Mouse (Mus musculus): Measurements from ENCODE around the gene Zfp609. TPM values are rescaled to one million over a fixed set of nuclear protein-coding genes. Genes with fewer than 3 reads are reported as not detected.

Zfp609 gene
- polyA plus RNA-seq, 1 experiment from 2014 or later, result 8.1 TPM

- 86% methylated on average over 14 of the region's 14 CpGs for WGBS (ENCODE audit: insufficient replicate concordance)
- Histone ChIP-seq H3K4me1 (ENCODE audit: control insufficient read depth, insufficient read depth, low read length) (peaks cover 28% of the 10 kb centered on the region), H3K27me3 (ENCODE audit: control insufficient read depth, insufficient read depth, low read length) (no peaks in the 10 kb centered on the region), H3K36me3 (ENCODE audit: control insufficient read depth, insufficient read depth, low read length) (no peaks in the 10 kb centered on the region), H3K27ac (ENCODE audit: low read depth, low read length) (no peak overlapping the region), H3K9ac (ENCODE audit: low read depth, low read length) (no peak overlapping the region), H3K4me3 (ENCODE audit: low read depth, low read length) (no peak overlapping the region), H3K4me2 (no peak overlapping the region), H3K9me3 (replicated peaks; ENCODE audit: control insufficient read depth, low read length) (no peaks in the 10 kb centered on the region)
- no peak for ATAC-seq (replicated peaks; ENCODE audit: insufficient number of reproducible peaks, low FRiP score, low TSS enrichment)
These were observed 86.1 kb downstream of the Zfp609 start for GRCm38 (mm10) chr9:65741066-65741852.

GRCm38 (mm10) chr9:65734931-65735330, 92.4 kb downstream of the Zfp609 start:
- 86% methylated on average over 3 of the region's 3 CpGs for WGBS (ENCODE audit: insufficient replicate concordance)
- Histone ChIP-seq H3K4me2 (no peak overlapping the region), H3K27me3 (ENCODE audit: control insufficient read depth, insufficient read depth, low read length) (no peaks in the 10 kb centered on the region), H3K9ac (ENCODE audit: low read depth, low read length) (no peak overlapping the region), H3K4me1 (ENCODE audit: control insufficient read depth, insufficient read depth, low read length) (peaks cover 15% of the 10 kb centered on the region), H3K27ac (ENCODE audit: low read depth, low read length) (peak overlapping the region; percentile 62; the same call in 1 of the 2 replicates), H3K9me3 (replicated peaks; ENCODE audit: control insufficient read depth, low read length) (no peaks in the 10 kb centered on the region), H3K36me3 (ENCODE audit: control insufficient read depth, insufficient read depth, low read length) (no peaks in the 10 kb centered on the region), H3K4me3 (ENCODE audit: low read depth, low read length) (no peak overlapping the region)
- ATAC-seq (replicated peaks; ENCODE audit: insufficient number of reproducible peaks, low FRiP score, low TSS enrichment), result no peak

- Histone ChIP-seq H3K27me3 (ENCODE audit: control insufficient read depth, insufficient read depth, low read length) (no peaks in the 10 kb centered on the region), H3K9ac (ENCODE audit: low read depth, low read length) (no peak overlapping the region), H3K4me2 (no peak overlapping the region), H3K36me3 (ENCODE audit: control insufficient read depth, insufficient read depth, low read length) (no peaks in the 10 kb centered on the region), H3K4me3 (ENCODE audit: low read depth, low read length) (no peak overlapping the region), H3K4me1 (ENCODE audit: control insufficient read depth, insufficient read depth, low read length) (peaks cover 22% of the 10 kb centered on the region), H3K27ac (ENCODE audit: low read depth, low read length) (no peak overlapping the region), H3K9me3 (replicated peaks; ENCODE audit: control insufficient read depth, low read length) (no peaks in the 10 kb centered on the region)
- 95% methylated on average over 6 of the region's 6 CpGs for WGBS (ENCODE audit: insufficient replicate concordance)
- ATAC-seq (replicated peaks; ENCODE audit: insufficient number of reproducible peaks, low FRiP score, low TSS enrichment), result no peak
These were observed 98.8 kb downstream of the Zfp609 start for GRCm38 (mm10) chr9:65728588-65728987.

- Histone ChIP-seq H3K4me1 (ENCODE audit: control insufficient read depth, insufficient read depth, low read length) (peaks cover 20% of the 10 kb centered on the region), H3K27ac (ENCODE audit: low read depth, low read length) (no peak overlapping the region), H3K4me2 (no peak overlapping the region), H3K4me3 (ENCODE audit: low read depth, low read length) (no peak overlapping the region), H3K27me3 (ENCODE audit: control insufficient read depth, insufficient read depth, low read length) (no peaks in the 10 kb centered on the region), H3K36me3 (ENCODE audit: control insufficient read depth, insufficient read depth, low read length) (no peaks in the 10 kb centered on the region), H3K9me3 (replicated peaks; ENCODE audit: control insufficient read depth, low read length) (no peaks in the 10 kb centered on the region), H3K9ac (ENCODE audit: low read depth, low read length) (no peak overlapping the region)
- 83% methylated on average over 4 of the region's 4 CpGs for WGBS (ENCODE audit: insufficient replicate concordance)
- no peak for ATAC-seq (replicated peaks; ENCODE audit: insufficient number of reproducible peaks, low FRiP score, low TSS enrichment)
These were observed 99.9 kb downstream of the Zfp609 start for GRCm38 (mm10) chr9:65727491-65727890.

GRCm38 (mm10) chr9:65726431-65726830, 100.9 kb downstream of the Zfp609 start:
- Histone ChIP-seq H3K36me3 (ENCODE audit: control insufficient read depth, insufficient read depth, low read length) (no peaks in the 10 kb centered on the region), H3K9me3 (replicated peaks; ENCODE audit: control insufficient read depth, low read length) (no peaks in the 10 kb centered on the region), H3K9ac (ENCODE audit: low read depth, low read length) (no peak overlapping the region), H3K4me2 (no peak overlapping the region), H3K27me3 (ENCODE audit: control insufficient read depth, insufficient read depth, low read length) (no peaks in the 10 kb centered on the region), H3K27ac (ENCODE audit: low read depth, low read length) (0 out of 2 replicates have a peak overlapping the region, but pooled peaks have one; percentile 4), H3K4me1 (ENCODE audit: control insufficient read depth, insufficient read depth, low read length) (peaks cover 27% of the 10 kb centered on the region), H3K4me3 (ENCODE audit: low read depth, low read length) (no peak overlapping the region)
- ATAC-seq (replicated peaks; ENCODE audit: insufficient number of reproducible peaks, low FRiP score, low TSS enrichment), result no peak
- WGBS (ENCODE audit: insufficient replicate concordance), result 89% methylated on average over 3 of the region's 3 CpGs

GRCm38 (mm10) chr9:65725291-65725622, 102.1 kb downstream of the Zfp609 start:
- Histone ChIP-seq H3K4me1 (ENCODE audit: control insufficient read depth, insufficient read depth, low read length) (peaks cover 35% of the 10 kb centered on the region), H3K36me3 (ENCODE audit: control insufficient read depth, insufficient read depth, low read length) (no peaks in the 10 kb centered on the region), H3K9me3 (replicated peaks; ENCODE audit: control insufficient read depth, low read length) (no peaks in the 10 kb centered on the region), H3K4me3 (ENCODE audit: low read depth, low read length) (no peak overlapping the region), H3K4me2 (peak overlapping the region; percentile 3; the same call in 1 of the 2 replicates), H3K27ac (ENCODE audit: low read depth, low read length) (peak overlapping the region; percentile 71), H3K9ac (ENCODE audit: low read depth, low read length) (0 out of 2 replicates have a peak overlapping the region, but pooled peaks have one; percentile 12), H3K27me3 (ENCODE audit: control insufficient read depth, insufficient read depth, low read length) (no peaks in the 10 kb centered on the region)
- ATAC-seq (replicated peaks; ENCODE audit: insufficient number of reproducible peaks, low FRiP score, low TSS enrichment), result no peak
- WGBS (ENCODE audit: insufficient replicate concordance), result 28% methylated on average over 4 of the region's 4 CpGs

- no peak for ATAC-seq (replicated peaks; ENCODE audit: insufficient number of reproducible peaks, low FRiP score, low TSS enrichment)
- Histone ChIP-seq H3K27me3 (ENCODE audit: control insufficient read depth, insufficient read depth, low read length) (no peaks in the 10 kb centered on the region), H3K4me3 (ENCODE audit: low read depth, low read length) (no peak overlapping the region), H3K9me3 (replicated peaks; ENCODE audit: control insufficient read depth, low read length) (no peaks in the 10 kb centered on the region), H3K27ac (ENCODE audit: low read depth, low read length) (peak overlapping the region; percentile 71), H3K4me1 (ENCODE audit: control insufficient read depth, insufficient read depth, low read length) (peaks cover 37% of the 10 kb centered on the region), H3K36me3 (ENCODE audit: control insufficient read depth, insufficient read depth, low read length) (no peaks in the 10 kb centered on the region), H3K4me2 (peak overlapping the region; percentile 3; the same call in 1 of the 2 replicates), H3K9ac (ENCODE audit: low read depth, low read length) (no peak overlapping the region)
- WGBS (ENCODE audit: insufficient replicate concordance), result 63% methylated on average over 8 of the region's 8 CpGs
These were observed 102.7 kb downstream of the Zfp609 start for GRCm38 (mm10) chr9:65724471-65725290.

- no peak overlapping the region for H3K9ac ChIP-seq (ENCODE audit: low read depth, low read length)
- WGBS (ENCODE audit: insufficient replicate concordance), result 25% methylated on average over 10 of the region's 10 CpGs
- no peaks in the 10 kb centered on the region for H3K36me3 ChIP-seq (ENCODE audit: control insufficient read depth, insufficient read depth, low read length)
- H3K4me1 ChIP-seq (ENCODE audit: control insufficient read depth, insufficient read depth, low read length), result peaks cover 38% of the 10 kb centered on the region
- H3K4me2 ChIP-seq, result 0 out of 2 replicates have a peak overlapping the region, but pooled peaks have one; percentile 1
- H3K9me3 ChIP-seq (replicated peaks; ENCODE audit: control insufficient read depth, low read length), result no peaks in the 10 kb centered on the region
- no peak; the same call in 1 of the 2 replicates for ATAC-seq (replicated peaks; ENCODE audit: insufficient number of reproducible peaks, low FRiP score, low TSS enrichment)
- peak overlapping the region; percentile 63 for H3K27ac ChIP-seq (ENCODE audit: low read depth, low read length)
- H3K4me3 ChIP-seq (ENCODE audit: low read depth, low read length), result no peak overlapping the region
- no peaks in the 10 kb centered on the region for H3K27me3 ChIP-seq (ENCODE audit: control insufficient read depth, insufficient read depth, low read length)
These were observed 106.2 kb downstream of the Zfp609 start for GRCm38 (mm10) chr9:65721161-65721566.
